Mouse (Mus musculus) heart, postnatal 0 days (tissue): ENCODE measurements around the gene Gse1. TPM values are rescaled to one million over a fixed set of nuclear protein-coding genes. Genes with fewer than 3 reads are reported as not detected.
A peak's percentile ranks its signal among the peaks of the same experiment; 100 is the strongest.

ENCODE experiments used
- ATAC-seq: fragments of 200-750 bp; cut with Nextera tagmentation; 2 replicates; pipeline ENCODE4 v1.8.0; 2017; ENCODE audit warnings: low read depth, moderate number of reproducible peaks, moderate library complexity; ENCODE audit not compliant: insufficient read depth
- DNase-seq: peaks from one replicate; pipeline ENCODE4 v3.0.0-alpha.2; 2016; ENCODE audit warnings: low spot score
- H3K27ac ChIP-seq: fragments of 300-500 bp; sonication (generic); 2 replicates; pipeline ENCODE4 v1.5.1; 2014; ENCODE audit warnings: low read depth, mild to moderate bottlenecking
- H3K27me3 ChIP-seq: fragments of 300-500 bp; sonication (generic); 2 replicates; pipeline ENCODE4 v1.6.1; 2014; ENCODE audit warnings: low read length, mixed read lengths; ENCODE audit not compliant: control insufficient read depth, insufficient read depth
- H3K36me3 ChIP-seq: fragments of 300-500 bp; sonication (generic); replicated peaks from 2 replicates; pipeline ENCODE4 v1.6.1; 2014; ENCODE audit warnings: low read length, mixed read lengths; ENCODE audit not compliant: control insufficient read depth, insufficient read depth
- H3K4me1 ChIP-seq: fragments of 300-500 bp; sonication (generic); 2 replicates; pipeline ENCODE4 v1.6.1; 2014; ENCODE audit warnings: antibody characterized with exemption; ENCODE audit not compliant: control insufficient read depth, insufficient read depth
- H3K4me2 ChIP-seq: fragments of 300-500 bp; sonication (generic); 2 replicates; pipeline ENCODE4 v1.6.1; 2014; ENCODE audit warnings: low read depth, mild to moderate bottlenecking, low read length, moderate library complexity
- H3K4me3 ChIP-seq: fragments of 300-500 bp; sonication (generic); 2 replicates; pipeline ENCODE4 v1.5.1; 2014; ENCODE audit warnings: low read depth, low read length
- H3K9ac ChIP-seq: fragments of 300-500 bp; sonication (generic); replicated peaks from 2 replicates; pipeline ENCODE4 v1.6.1; 2014; ENCODE audit warnings: low read depth, low read length, mixed read lengths
- H3K9me3 ChIP-seq: fragments of 300-500 bp; sonication (generic); replicated peaks from 2 replicates; pipeline ENCODE4 v1.6.1; 2016; ENCODE audit warnings: low read length; ENCODE audit not compliant: control insufficient read depth
- CTCF ChIP-seq: IDR thresholded peaks from 2 replicates; pipeline ENCODE4 v1.5.1; 2016; ENCODE audit warnings: antibody characterized with exemption, control low read depth, low read depth
- EP300 ChIP-seq: IDR thresholded peaks from 2 replicates; pipeline ENCODE4 v1.6.1; 2016; ENCODE audit warnings: antibody characterized with exemption, low read depth
- WGBS: fragments of 180-500 bp; shearing (Covaris S2); extraction: QIAGEN DNeasy Blood & Tissue Kit; methylation state at CpG from one replicate; pipeline ENCODE4 v1.1.7; 2014; 5-methylcytosine and 5-hydroxymethylcytosine counted together
- polyA plus RNA-seq: library from polyadenylated mRNA; unstranded; fragments of >200 nt; fragmentation: Nextera tagmentation; extraction: Ambion mirVana; gene quantifications from 2 replicates; pipeline ENCODE4 v1.2.1, GENCODE M21; 2015
- total RNA-seq: library from RNA; depleted of rRNA; stranded (reverse); fragments of >200 nt; gene quantifications from 2 replicates; pipeline ENCODE4 v1.2.3, GENCODE M21; 2014; ENCODE audit warnings: low replicate concordance

The Gse1 gene
- total and polyA plus RNA-seq, 2 experiments from 2014 or later = 5.4 to 18.7 TPM

DNA sequence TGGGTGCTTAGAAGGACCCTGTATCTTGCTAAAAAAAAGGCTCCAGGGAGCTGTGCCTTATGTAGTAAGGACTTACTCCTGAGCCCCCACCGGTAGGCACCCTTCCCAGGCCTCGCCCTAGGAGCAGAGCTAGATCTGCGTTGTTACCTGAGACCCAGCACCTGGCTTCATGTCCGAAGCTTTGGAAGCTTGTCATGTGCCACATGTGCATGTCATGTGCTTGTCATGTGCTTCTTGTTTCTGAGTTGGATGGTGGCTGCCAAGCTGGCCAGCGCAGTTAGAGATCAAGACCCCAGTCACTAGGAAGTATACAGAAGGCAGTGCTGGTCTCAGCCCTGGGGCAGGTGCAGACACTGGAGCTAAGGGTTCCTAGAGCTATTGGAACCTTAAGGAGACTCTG, 273.2 kb downstream of the Gse1 start:
- Histone ChIP-seq H3K4me3 (no peak overlapping the region), H3K27ac (no peak overlapping the region), H3K27me3 (no peaks in the 10 kb centered on the region), H3K9me3 (no peaks in the 10 kb centered on the region), H3K36me3 (no peaks in the 10 kb centered on the region), H3K9ac (no peak overlapping the region), H3K4me2 (no peak overlapping the region), H3K4me1 (peaks cover 60% of the 10 kb centered on the region)
- whole genome bisulfite sequencing = 82% methylated on average over 5 of the region's 5 CpGs
- no peak for ATAC-seq
- DNase-seq = no peak
- TF ChIP-seq CTCF (no peak), EP300 (no peak)

GRCm38 (mm10) chr8:120502428-120502827, 274.2 kb downstream of the Gse1 start:
- Histone ChIP-seq H3K27ac (no peak overlapping the region), H3K9ac (no peak overlapping the region), H3K4me1 (peaks cover 51% of the 10 kb centered on the region), H3K4me2 (no peak overlapping the region), H3K9me3 (no peaks in the 10 kb centered on the region), H3K4me3 (no peak overlapping the region), H3K27me3 (no peaks in the 10 kb centered on the region), H3K36me3 (no peaks in the 10 kb centered on the region)
- 63% methylated on average over 5 of the region's 5 CpGs for WGBS
- ATAC-seq (no peak), DNase-seq (no peak)
- no peak for TF ChIP-seq EP300
- TF ChIP-seq CTCF = no peak

DNA sequence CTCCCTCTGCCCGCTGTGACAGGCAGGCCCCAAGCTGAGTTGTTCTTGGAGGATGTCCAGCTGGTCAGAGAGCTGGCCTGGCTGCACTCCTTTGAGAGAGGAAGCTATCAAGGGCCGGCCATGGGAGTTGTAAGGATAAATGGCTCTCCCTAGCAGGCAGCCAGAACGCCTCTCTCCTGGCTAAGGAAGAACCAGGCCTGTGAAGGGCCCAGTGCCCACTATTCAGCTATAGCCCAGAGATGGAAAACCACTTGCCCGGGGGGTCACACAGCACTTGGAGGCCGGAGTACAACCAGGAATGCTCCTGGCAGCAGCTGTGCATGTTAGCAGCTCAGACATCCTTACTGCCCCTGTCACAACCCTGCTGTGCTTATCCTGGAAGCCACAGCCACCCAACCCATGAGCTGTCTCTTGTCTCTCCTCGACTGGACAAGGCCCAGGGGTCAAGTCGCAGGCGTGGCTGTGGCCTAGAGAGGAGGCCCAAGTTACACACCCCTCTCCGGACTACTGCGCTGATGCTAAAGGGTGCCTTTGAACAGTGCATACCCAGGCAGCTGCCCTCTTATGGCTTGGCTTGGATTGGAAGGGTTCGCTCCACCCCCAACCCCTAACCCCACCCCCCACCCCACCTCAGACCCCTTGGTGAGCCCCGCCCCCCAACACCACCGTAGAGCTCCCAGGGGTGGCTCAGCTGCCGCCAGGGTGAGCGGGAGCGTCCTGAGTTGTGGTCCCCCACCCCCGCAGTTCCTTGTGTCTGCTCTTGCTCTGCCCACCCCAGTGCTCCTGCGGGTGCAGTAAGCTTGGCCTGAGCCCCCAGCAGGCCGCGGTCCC, 276.2 kb downstream of the Gse1 start:
- peak overlapping the region; percentile 46 for H3K4me2 ChIP-seq
- peak overlapping the region; percentile 15; the same call in 1 of the 2 replicates for H3K9ac ChIP-seq
- 5% methylated on average over 19 of the region's 20 CpGs for WGBS
- DNase-seq (no peak), ATAC-seq (peak; percentile 35)
- no peaks in the 10 kb centered on the region for H3K27me3 ChIP-seq
- H3K36me3 ChIP-seq = no peaks in the 10 kb centered on the region
- TF ChIP-seq CTCF (no peak), EP300 (no peak)
- H3K27ac ChIP-seq = peak overlapping the region; percentile 60
- no peaks in the 10 kb centered on the region for H3K9me3 ChIP-seq
- H3K4me1 ChIP-seq = peaks cover 42% of the 10 kb centered on the region
- H3K4me3 ChIP-seq = peak overlapping the region; percentile 30

DNA sequence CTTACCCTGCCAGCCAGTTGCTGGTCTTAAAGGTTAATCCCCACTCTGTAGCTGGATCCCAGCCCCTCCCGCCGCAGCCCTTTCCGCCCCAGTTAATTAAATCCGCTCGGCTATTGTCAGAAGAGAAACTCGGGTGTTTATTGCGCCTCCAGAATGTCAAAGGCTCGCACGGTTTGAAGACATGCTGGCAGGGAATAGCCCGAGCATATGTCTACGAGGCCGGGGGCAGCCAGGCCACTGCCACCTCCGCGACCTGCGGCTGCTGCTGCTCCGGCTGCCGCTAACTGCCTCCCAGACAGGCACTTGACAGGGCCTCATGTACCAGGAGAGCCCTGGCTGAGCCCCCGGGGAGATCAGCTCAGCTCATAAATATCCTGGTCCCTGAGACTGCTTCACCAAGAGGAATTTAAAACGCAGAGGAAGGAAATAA, 276.8 kb downstream of the Gse1 start:
- Histone ChIP-seq H3K27ac (peak overlapping the region; percentile 60), H3K9me3 (no peaks in the 10 kb centered on the region), H3K27me3 (no peaks in the 10 kb centered on the region), H3K4me2 (peak overlapping the region; percentile 46), H3K4me3 (peak overlapping the region; percentile 30), H3K36me3 (no peaks in the 10 kb centered on the region), H3K9ac (peak overlapping the region; percentile 15; the same call in 1 of the 2 replicates), H3K4me1 (peaks cover 49% of the 10 kb centered on the region)
- no peak for TF ChIP-seq EP300
- no peak for TF ChIP-seq CTCF
- 3% methylated on average over 19 of the region's 19 CpGs for WGBS
- DNase-seq (no peak), ATAC-seq (no peak)

DNA sequence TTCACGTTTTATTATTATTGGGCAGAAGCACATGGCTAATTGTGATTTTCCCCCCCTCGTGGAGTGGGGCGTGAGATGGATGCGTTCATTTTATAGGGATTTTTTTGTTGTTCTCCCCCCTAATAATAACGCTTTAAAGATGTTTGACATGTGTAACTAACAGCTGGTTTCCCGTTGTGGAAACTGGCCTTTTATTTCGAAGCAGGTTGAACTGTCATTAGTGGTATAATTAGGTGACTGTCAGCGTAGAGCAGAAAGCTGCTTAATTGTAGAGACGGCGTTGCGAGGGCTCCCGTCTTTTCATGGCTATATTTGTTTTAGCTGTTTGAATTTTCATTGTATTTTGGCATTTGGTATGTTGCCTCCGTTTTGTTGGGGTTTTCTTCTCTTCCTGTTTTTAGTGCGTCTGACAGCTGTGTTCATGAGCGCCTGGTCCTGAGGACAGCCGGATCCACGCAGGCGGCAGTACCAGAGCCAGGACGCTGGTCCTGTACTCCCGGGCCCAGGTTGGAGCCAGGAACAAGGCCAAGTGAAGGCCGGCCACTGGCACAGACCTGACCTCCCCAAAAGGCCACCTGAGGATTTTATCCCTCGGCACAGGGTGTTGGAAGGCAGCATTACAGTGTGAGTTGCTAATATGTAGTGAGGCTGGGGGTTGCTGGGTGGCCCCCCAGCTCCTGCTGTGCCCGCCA, 277.5 kb downstream of the Gse1 start:
- Histone ChIP-seq H3K36me3 (no peaks in the 10 kb centered on the region), H3K4me2 (peak overlapping the region; percentile 46), H3K4me3 (peak overlapping the region; percentile 30; the same call in 1 of the 2 replicates), H3K9me3 (no peaks in the 10 kb centered on the region), H3K9ac (no peak overlapping the region), H3K27ac (peak overlapping the region; percentile 60), H3K27me3 (no peaks in the 10 kb centered on the region), H3K4me1 (peaks cover 50% of the 10 kb centered on the region)
- ATAC-seq (no peak), DNase-seq (no peak)
- TF ChIP-seq CTCF = no peak
- no peak for TF ChIP-seq EP300
- 47% methylated on average over 23 of the region's 23 CpGs for WGBS
